Mouse (Mus musculus): ENCODE data around the gene Lsm10. TPM values are rescaled to one million over a fixed set of nuclear protein-coding genes. Genes with fewer than 3 reads are reported as not detected.

Lsm10 gene
- polyA plus RNA-seq, 1 experiment from 2014 or later = 42.2 TPM

GRCm38 (mm10) chr4:126147533-126148160 lies 51.2 kb downstream of the Lsm10 start, which contains the start of gene Eva1b:
Eva1b (plus strand) TSS chr4:126147744.
- Histone ChIP-seq H3K9ac (peak within 1 kb of the TSS; percentile 70), H3K27me3 (0 out of 2 replicates have a peak, but pooled peaks cover 5% of the 10 kb centered on the region), H3K36me3 (no peaks in the 10 kb centered on the region), H3K9me3 (replicated peaks) (no peaks in the 10 kb centered on the region), H3K27ac (peak within 1 kb of the TSS; percentile 86), H3K4me2 (peak within 1 kb of the TSS; percentile 67), H3K4me1 (replicated peaks) (peaks cover 56% of the 10 kb centered on the region), H3K4me3 (peak within 1 kb of the TSS; percentile 64)
- peak; percentile 48 for ATAC-seq (replicated peaks; ENCODE audit: insufficient number of reproducible peaks, insufficient read depth, low FRiP score, low read depth)
- WGBS = 9% methylated on average over 24 of the region's 24 CpGs

Other genes starting within 250 kb of the Lsm10 start
- gene Csf3r, start 72.1 kb upstream of the Lsm10 start, polyA plus RNA-seq (2015; fragmentation: Nextera tagmentation; extraction: Ambion mirVana) = 0.38 and 1.4 TPM in 2 replicates
- gene Mrps15, start 49.7 kb upstream of the Lsm10 start, polyA plus RNA-seq (2015; fragmentation: Nextera tagmentation; extraction: Ambion mirVana) = 120 and 137 TPM in 2 replicates
- gene Oscp1, start 38.1 kb upstream of the Lsm10 start, polyA plus RNA-seq (2015; fragmentation: Nextera tagmentation; extraction: Ambion mirVana) = 6.1 and 7.6 TPM in 2 replicates
- gene Stk40, start 7.3 kb downstream of the Lsm10 start, polyA plus RNA-seq (2015; fragmentation: Nextera tagmentation; extraction: Ambion mirVana) = 20.6 and 27.2 TPM in 2 replicates
- 28.0 and 37.7 TPM in 2 replicates for gene Eva1b, start 51.1 kb downstream of the Lsm10 start, polyA plus RNA-seq (2015; fragmentation: Nextera tagmentation; extraction: Ambion mirVana)
- gene Sh3d21, start 66.9 kb downstream of the Lsm10 start, polyA plus RNA-seq (2015; fragmentation: Nextera tagmentation; extraction: Ambion mirVana) = 3.3 and 4.1 TPM in 2 replicates
- 129 and 149 TPM in 2 replicates for gene Thrap3, start 106.1 kb downstream of the Lsm10 start, polyA plus RNA-seq (2015; fragmentation: Nextera tagmentation; extraction: Ambion mirVana)
- gene Map7d1, start 159.7 kb downstream of the Lsm10 start, polyA plus RNA-seq (2015; fragmentation: Nextera tagmentation; extraction: Ambion mirVana) = 39.4 and 50.7 TPM in 2 replicates
- 73.1 and 77.6 TPM in 2 replicates for gene Trappc3, start 165.7 kb downstream of the Lsm10 start, polyA plus RNA-seq (2015; fragmentation: Nextera tagmentation; extraction: Ambion mirVana)
- 5.2 and 10.9 TPM in 2 replicates for gene Col8a2, start 190.2 kb downstream of the Lsm10 start, polyA plus RNA-seq (2015; fragmentation: Nextera tagmentation; extraction: Ambion mirVana)
- 30.4 and 44.9 TPM in 2 replicates for gene Adprhl2, start 225.1 kb downstream of the Lsm10 start, polyA plus RNA-seq (2015; fragmentation: Nextera tagmentation; extraction: Ambion mirVana)
- 1.1 and 2.4 TPM in 2 replicates for gene Tekt2, start 229.1 kb downstream of the Lsm10 start, polyA plus RNA-seq (2015; fragmentation: Nextera tagmentation; extraction: Ambion mirVana)